Mouse (Mus musculus) CH12.LX (cell line): ENCODE measurements around the gene Fam163b. TPM values are rescaled to one million over a fixed set of nuclear protein-coding genes. Genes with fewer than 3 reads are reported as not detected.

Source experiments
- DNase-seq: peaks from one replicate; pipeline ENCODE4 v3.0.0-alpha.2; 2013; ENCODE audit errors: extremely low read depth
- H3K27ac ChIP-seq: 2 replicates; pipeline ENCODE4 v1.5.1; 2012; ENCODE audit warnings: low read depth, mild to moderate bottlenecking, control low read depth, moderate library complexity; ENCODE audit not compliant: insufficient read depth
- H3K27me3 ChIP-seq: replicated peaks from 2 replicates; pipeline ENCODE3; 2012; ENCODE audit warnings: inconsistent platforms
- H3K36me3 ChIP-seq, 2 experiments: replicated peaks in 1 of 2; 2 replicates each; pipeline versions ENCODE3 to v1.6.1; 2012; ENCODE audit warnings: inconsistent platforms in 1 of 2, low read length in 1 of 2, mild to moderate bottlenecking in 1 of 2, mixed read lengths in 1 of 2, moderate library complexity in 1 of 2; ENCODE audit not compliant: control insufficient read depth in 1 of 2, insufficient read depth in 1 of 2
- H3K4me1 ChIP-seq, 2 experiments: 2 replicates each; pipeline ENCODE4 v1.6.1; 2012; ENCODE audit warnings: inconsistent platforms in 1 of 2, moderate library complexity in 1 of 2; ENCODE audit not compliant: insufficient read depth in 2 of 2, control insufficient read depth in 1 of 2
- H3K4me2 ChIP-seq: 2 replicates; pipeline ENCODE4 v1.6.1; 2012; ENCODE audit warnings: low read depth, mild to moderate bottlenecking, control low read depth; ENCODE audit not compliant: poor library complexity, insufficient read depth, severe bottlenecking
- H3K4me3 ChIP-seq, 3 experiments: fragments of 150-350 bp in 1 of 3; sonication (generic) in 1 of 3; replicated peaks in 1 of 3; 2 replicates each; pipeline versions ENCODE3 to v1.5.1; 2011 to 2012; ENCODE audit warnings: low read depth in 2 of 3, low read length in 2 of 3, mild to moderate bottlenecking in 2 of 3, moderate library complexity in 2 of 3, control low read depth in 1 of 3, improper control_type of control experiment in 1 of 3, inconsistent platforms in 1 of 3, mixed read lengths in 1 of 3; ENCODE audit not compliant: poor library complexity in 1 of 3
- H3K79me2 ChIP-seq: replicated peaks from 2 replicates; pipeline ENCODE4 v1.6.1; 2012; ENCODE audit warnings: mild to moderate bottlenecking, moderate library complexity; ENCODE audit not compliant: control insufficient read depth, poor library complexity, insufficient read depth, severe bottlenecking; ENCODE audit errors: extremely low read depth
- H3K9ac ChIP-seq: 2 replicates; pipeline ENCODE4 v1.6.1; 2012; ENCODE audit warnings: low read depth, mild to moderate bottlenecking, control low read depth, moderate library complexity; ENCODE audit not compliant: insufficient read depth
- H3K9me3 ChIP-seq: replicated peaks from 2 replicates; pipeline ENCODE3; 2012; ENCODE audit warnings: low read length, inconsistent platforms, mixed read lengths
- EP300 ChIP-seq: IDR thresholded peaks from 2 replicates; pipeline ENCODE4 v1.6.1; 2011; ENCODE audit warnings: low read length, improper control_type of control experiment
- ETS1 ChIP-seq: conservative IDR thresholded peaks from 2 replicates; pipeline ENCODE4 v1.6.1; 2012; ENCODE audit warnings: low read depth, mild to moderate bottlenecking, inconsistent platforms, low read length, improper control_type of control experiment, moderate library complexity
- IRF4 ChIP-seq: IDR thresholded peaks from 2 replicates; pipeline ENCODE4 v1.6.1; 2014; ENCODE audit warnings: low read depth, mild to moderate bottlenecking, inconsistent platforms, low read length, improper control_type of control experiment
- JUND ChIP-seq: conservative IDR thresholded peaks from 2 replicates; pipeline ENCODE4 v1.6.1; 2011; ENCODE audit warnings: low read depth, low read length, improper control_type of control experiment
- KAT2A ChIP-seq: IDR thresholded peaks from 2 replicates; pipeline ENCODE4 v1.6.1; 2012; ENCODE audit warnings: low read length, improper control_type of control experiment, inconsistent platforms; ENCODE audit not compliant: insufficient replicate concordance
- MAFK ChIP-seq: IDR thresholded peaks from 2 replicates; pipeline ENCODE4 v1.6.1; 2011; ENCODE audit warnings: low read length, improper control_type of control experiment; ENCODE audit not compliant: insufficient replicate concordance
- MAX ChIP-seq: IDR thresholded peaks from 2 replicates; pipeline ENCODE4 v1.6.1; 2011; ENCODE audit warnings: low read length, improper control_type of control experiment
- MAZ ChIP-seq: IDR thresholded peaks from 2 replicates; pipeline ENCODE4 v1.6.1; 2012; ENCODE audit warnings: low read depth, mild to moderate bottlenecking, inconsistent platforms, low read length, improper control_type of control experiment, moderate library complexity
- MEF2A ChIP-seq: IDR thresholded peaks from 2 replicates; pipeline ENCODE4 v1.6.1; 2014; ENCODE audit warnings: low read depth, mild to moderate bottlenecking, inconsistent platforms, low read length, improper control_type of control experiment, borderline replicate concordance
- MXI1 ChIP-seq: IDR thresholded peaks from 2 replicates; pipeline ENCODE4 v1.6.1; 2011; ENCODE audit warnings: mild to moderate bottlenecking, low read depth, low read length, improper control_type of control experiment
- MYC ChIP-seq: IDR thresholded peaks from 2 replicates; pipeline ENCODE4 v1.6.1; 2011; ENCODE audit warnings: low read depth, mild to moderate bottlenecking, improper control_type of control experiment, low read length
- NRF1 ChIP-seq: IDR thresholded peaks from 2 replicates; pipeline ENCODE4 v1.6.1; 2014; ENCODE audit warnings: low read depth, mild to moderate bottlenecking, inconsistent platforms, low read length, improper control_type of control experiment, moderate library complexity
- POLR2A ChIP-seq: IDR thresholded peaks from 2 replicates; pipeline ENCODE4 v1.6.1; 2011; ENCODE audit warnings: low read depth, mild to moderate bottlenecking, improper control_type of control experiment, low read length
- POLR2AphosphoS2 ChIP-seq: IDR thresholded peaks from 2 replicates; pipeline ENCODE4 v1.6.1; 2011; ENCODE audit warnings: low read depth, low read length, improper control_type of control experiment
- RCOR1 ChIP-seq: conservative IDR thresholded peaks from 2 replicates; pipeline ENCODE4 v1.6.1; 2012; ENCODE audit warnings: low read depth, mild to moderate bottlenecking, inconsistent platforms, low read length, improper control_type of control experiment
- SIN3A ChIP-seq: IDR thresholded peaks from 2 replicates; pipeline ENCODE4 v1.6.1; 2012; ENCODE audit warnings: low read length, improper control_type of control experiment, inconsistent platforms
- SMC3 ChIP-seq: IDR thresholded peaks from 2 replicates; pipeline ENCODE4 v1.6.1; 2011; ENCODE audit warnings: low read depth, low read length, improper control_type of control experiment
- TBP ChIP-seq: conservative IDR thresholded peaks from 2 replicates; pipeline ENCODE4 v1.6.1; 2011; ENCODE audit warnings: low read depth, low read length, improper control_type of control experiment
- UBTF ChIP-seq: IDR thresholded peaks from 2 replicates; pipeline ENCODE4 v1.6.1; 2012; ENCODE audit warnings: low read depth, mild to moderate bottlenecking, inconsistent platforms, low read length, improper control_type of control experiment, moderate library complexity
- USF1 ChIP-seq: IDR thresholded peaks from 2 replicates; pipeline ENCODE4 v1.6.1; 2014; ENCODE audit warnings: low read depth, mild to moderate bottlenecking, inconsistent platforms, low read length, improper control_type of control experiment
- ZC3H11A ChIP-seq: IDR thresholded peaks from 2 replicates; pipeline ENCODE4 v1.6.1; 2012; ENCODE audit warnings: low read depth, mild to moderate bottlenecking, inconsistent platforms, low read length, improper control_type of control experiment
- ZNF384 ChIP-seq: IDR thresholded peaks from 2 replicates; pipeline ENCODE4 v1.6.1; 2012; ENCODE audit warnings: low read depth, low read length, improper control_type of control experiment, inconsistent platforms
- dilution Hi-C: fragments of 300-500 bp; cut with MboI; formaldehyde crosslinking; loops from 2 replicates; pipeline ENCODE4 v1.14.3; 2020; ENCODE audit warnings: low sequenced_read_pairs; ENCODE audit not compliant: extremely low pct_unique_long_range_greater_than_20kb, extremely low pct_ligation_motif_present
- in situ Hi-C: fragments of 300-500 bp; cut with MboI; formaldehyde crosslinking; loops from 3 replicates; pipeline ENCODE4 v1.14.3; 2019; ENCODE audit warnings: low sequenced_read_pairs, low pct_ligation_motif_present, low pct_unique_long_range_greater_than_20kb, mixed read lengths
- polyA plus RNA-seq: library from polyadenylated mRNA; unstranded; fragments of >175 nt; gene quantifications from 2 replicates; pipeline ENCODE4 v1.2.1, GENCODE M21; 2012; ENCODE audit warnings: low read depth; ENCODE audit not compliant: insufficient read length
- total RNA-seq, 2 experiments: library from RNA; depleted of rRNA; stranded (reverse); fragments of 300-350 nt in 1 of 2; fragments of >200 nt in 1 of 2; gene quantifications; 2 replicates each; pipeline ENCODE4 v1.2.3; 2012 to 2014

The Fam163b gene
- total and polyA plus RNA-seq, 3 experiments: not detected

GRCm38 (mm10) chr2:27070247-27070813, 72.0 kb downstream of the Fam163b start:
- H3K27ac ChIP-seq: no peak overlapping the region
- TF ChIP-seq UBTF: no peak
- no peak for TF ChIP-seq JUND
- TF ChIP-seq EP300: no peak
- TF ChIP-seq MXI1: no peak
- in situ Hi-C loops: no loop called here
- H3K27me3 ChIP-seq: peaks cover 62% of the 10 kb centered on the region
- no peak overlapping the region for H3K4me3 ChIP-seq
- no peaks in the 10 kb centered on the region for H3K36me3 ChIP-seq
- no peak for DNase-seq
- no peaks in the 10 kb centered on the region for H3K79me2 ChIP-seq
- peaks cover 0 to 3% of the 10 kb centered on the region in 2 experiments; a peak in 2 of 4 replicates for H3K4me1 ChIP-seq
- dilution Hi-C loops: no loop called here
- H3K4me2 ChIP-seq: no peak overlapping the region
- no peak overlapping the region for H3K9ac ChIP-seq
- H3K9me3 ChIP-seq: no peaks in the 10 kb centered on the region

- H3K79me2 ChIP-seq: no peaks in the 10 kb centered on the region
- DNase-seq: no peak
- H3K27ac ChIP-seq: no peak overlapping the region
- no peak overlapping the region for H3K4me3 ChIP-seq
- dilution Hi-C loops: no loop called here
- H3K4me1 ChIP-seq: peaks cover 0 to 3% of the 10 kb centered on the region in 2 experiments; a peak in 2 of 4 replicates
- no peak overlapping the region for H3K4me2 ChIP-seq
- H3K9me3 ChIP-seq: no peaks in the 10 kb centered on the region
- H3K9ac ChIP-seq: no peak overlapping the region
- H3K27me3 ChIP-seq: peaks cover 61% of the 10 kb centered on the region
- TF ChIP-seq TBP: no peak
- TF ChIP-seq IRF4: no peak
- TF ChIP-seq NRF1: no peak
- TF ChIP-seq POLR2AphosphoS2: no peak
- no peak for TF ChIP-seq ZNF384
- TF ChIP-seq USF1: no peak
- TF ChIP-seq POLR2A: no peak
- no peak for TF ChIP-seq MAX
- no peak for TF ChIP-seq KAT2A
- no peak for TF ChIP-seq MYC
- no peak for TF ChIP-seq SIN3A
- no peak for TF ChIP-seq MAZ
- no peak for TF ChIP-seq ETS1
- no peak for TF ChIP-seq ZC3H11A
- no peak for TF ChIP-seq SMC3
- TF ChIP-seq MAFK: no peak
- TF ChIP-seq MEF2A: no peak
- no peak for TF ChIP-seq RCOR1
- in situ Hi-C loops: no loop called here
- no peaks in the 10 kb centered on the region for H3K36me3 ChIP-seq
These were observed 72.6 kb downstream of the Fam163b start for GRCm38 (mm10) chr2:27069646-27070045.
